Mouse (Mus musculus): ENCODE measurements around the gene Atp10a.

GRCm38 (mm10) chr7:58701311-58701710 lies 45.3 kb downstream of the Atp10a start:
- TF ChIP-seq CTCF (IDR thresholded peaks at IDR 0.05; ENCODE audit: borderline replicate concordance, extremely low read depth, insufficient read depth, insufficient read length) (no peak), POLR2A (IDR thresholded peaks at IDR 0.05; ENCODE audit: borderline replicate concordance, extremely low read depth, insufficient read depth, insufficient read length, poor library complexity, severe bottlenecking) (no peak)

All from brain, embryonic 14.5 days (tissue).